ENCODE assay signal across 9 mouse cellular contexts in genomic region chr5:65950679-65951512, GRCm38 (mm10). TPM values are rescaled to one million over a fixed set of nuclear protein-coding genes. Genes with fewer than 3 reads are reported as not detected.
DNase-seq lines count a peak whose midpoint lies in the region; ATAC-seq and TF ChIP-seq lines count a peak whose summit lies in the region.
"Had no signal": no experiment of that assay in that cellular context is flagged by ENCODE, and none has a peak within 500 bp of the region (broad histone marks: within the 10 kb centered on the region; RNA-seq: fewer than 3 reads in every experiment).

No protein-coding gene starts in this region.

- H3K4me2 ChIP-seq in kidney, embryonic 14.5 days (replicated peaks; ENCODE audit: low read depth, low read length), result peak overlapping the region; percentile 18; the same call in 1 of the 2 replicates
- peak overlapping the region; percentile 48 for H3K4me2 ChIP-seq in hindbrain, embryonic 13.5 days

- no peak for DNase-seq in kidney, adult 18-20 months
- DNase-seq in thymus, adult 2 months, result peak; percentile 65
- no peak for DNase-seq in ovary, adult 18-20 months (ENCODE audit: low spot score)
- no peak for DNase-seq in adrenal gland, adult 2 months

- ATAC-seq in kidney, embryonic 14.5 days (ENCODE audit: low FRiP score, low TSS enrichment), result no peak
- peak; percentile 50 for ATAC-seq in common myeloid progenitor, adult 5-6 weeks (replicated peaks; ENCODE audit: low read depth, poor library complexity, severe bottlenecking)
- peak; percentile 68 for ATAC-seq in hindbrain, embryonic 13.5 days (ENCODE audit: low FRiP score)
- ATAC-seq in megakaryocyte, adult 5-6 weeks (ENCODE audit: poor library complexity, severe bottlenecking), result peak; percentile 51; the same call in 1 of the 2 replicates

- H3K9ac ChIP-seq in kidney, embryonic 14.5 days (ENCODE audit: low read depth, low read length), result no peak overlapping the region
- H3K9ac ChIP-seq in hindbrain, embryonic 13.5 days, result peak overlapping the region; percentile 49; the same call in 1 of the 2 replicates

- no peak for TF ChIP-seq CTCF in thymus, adult 2 months (IDR thresholded peaks at IDR 0.05; ENCODE audit: borderline replicate concordance, control insufficient read depth, extremely low read depth, insufficient read depth, low read length, poor library complexity)

- peak overlapping the region; percentile 48; the same call in 1 of the 2 replicates for H3K27ac ChIP-seq in kidney, embryonic 14.5 days (ENCODE audit: low read depth, low read length)
- H3K27ac ChIP-seq in hindbrain, embryonic 13.5 days, result peak overlapping the region; percentile 95
- H3K27ac ChIP-seq in thymus, adult 2 months (ENCODE audit: control insufficient read depth, insufficient read depth, low read length), result peak overlapping the region; percentile 67

- H3K27me3 ChIP-seq in kidney, embryonic 14.5 days (ENCODE audit: control insufficient read depth, insufficient read depth, low read length), result no peaks in the 10 kb centered on the region
- no peaks in the 10 kb centered on the region for H3K27me3 ChIP-seq in hindbrain, embryonic 13.5 days
- no peaks in the 10 kb centered on the region for H3K27me3 ChIP-seq in thymus, adult 2 months (ENCODE audit: control insufficient read depth, insufficient read depth, low read length)

- no peaks in the 10 kb centered on the region; the same call in 1 of the 2 replicates for H3K4me1 ChIP-seq in kidney, embryonic 14.5 days (ENCODE audit: control insufficient read depth, insufficient read depth, low read length)
- H3K4me1 ChIP-seq in hindbrain, embryonic 13.5 days (replicated peaks), result peaks cover 26% of the 10 kb centered on the region
- H3K4me1 ChIP-seq in thymus, adult 2 months (replicated peaks; ENCODE audit: control insufficient read depth, insufficient read depth, low read length), result peaks cover 41% of the 10 kb centered on the region

- H3K4me3 ChIP-seq in kidney, embryonic 14.5 days (ENCODE audit: low read length), result no peak overlapping the region
- H3K4me3 ChIP-seq in hindbrain, embryonic 13.5 days, result 0 out of 2 replicates have a peak overlapping the region, but pooled peaks have one; percentile 0
- H3K4me3 ChIP-seq in thymus, adult 2 months (ENCODE audit: control insufficient read depth, insufficient read depth, low read length), result no peak overlapping the region

- TF ChIP-seq POLR2A in thymus, adult 2 months (IDR thresholded peaks at IDR 0.05; ENCODE audit: control insufficient read depth, extremely low read depth, insufficient read depth, low read length, poor library complexity), result no peak

- WGBS in kidney, embryonic 14.5 days, result 58% methylated on average over 18 of the region's 18 CpGs
- WGBS in hindbrain, embryonic 13.5 days, result 34% methylated on average over 18 of the region's 18 CpGs
- 66% methylated on average over 18 of the region's 18 CpGs for whole genome bisulfite sequencing in thymus, adult 2 months

- no peaks in the 10 kb centered on the region for H3K9me3 ChIP-seq in kidney, embryonic 14.5 days (ENCODE audit: control insufficient read depth, low read length)
- no peaks in the 10 kb centered on the region for H3K9me3 ChIP-seq in hindbrain, embryonic 13.5 days

- no peaks in the 10 kb centered on the region for H3K36me3 ChIP-seq in kidney, embryonic 14.5 days (ENCODE audit: control insufficient read depth, insufficient read depth, low read length)
- no peaks in the 10 kb centered on the region for H3K36me3 ChIP-seq in hindbrain, embryonic 13.5 days
- H3K36me3 ChIP-seq in thymus, adult 2 months (ENCODE audit: control insufficient read depth, insufficient read depth, low read length), result no peaks in the 10 kb centered on the region

RNA-seq across cellular contexts. Expression of gene Chrna9, which starts 16.2 kb away (rescaled TPM):
- polyA plus RNA-seq in kidney, embryonic 14.5 days (2014; fragmentation: Nextera tagmentation; extraction: Ambion mirVana), result 0.53 and 0.71 TPM in 2 replicates
- not detected in 2 replicates for total RNA-seq in common myeloid progenitor, adult 5-6 weeks (2017)
- 0.14 TPM in 1 of 2 replicates, not detected in the other for polyA plus RNA-seq in hindbrain, embryonic 13.5 days (2015; fragmentation: Nextera tagmentation; extraction: Ambion mirVana)
- total RNA-seq in megakaryocyte, adult 5-6 weeks (2015), result not detected in 2 replicates
- total RNA-seq in megakaryocyte, adult 5-6 weeks (2017), result not detected in 2 replicates
- polyA plus RNA-seq in thymus, adult 2 months (2012; rRNA removed), result 212 and 251 TPM in 2 replicates
- total RNA-seq in adrenal gland, adult 2 months (2021), result not detected
- not detected in 2 replicates for polyA plus RNA-seq in adrenal gland, adult 2 months (2012; rRNA removed)
- polyA plus RNA-seq: stomach, embryonic 14.5 days had no signal

RNA-seq across cellular contexts. Expression of gene 9130230L23Rik, which starts 53.2 kb away (rescaled TPM):
- polyA plus RNA-seq in kidney, embryonic 14.5 days (2014; fragmentation: Nextera tagmentation; extraction: Ambion mirVana), result 0.38 and 0.40 TPM in 2 replicates
- 0.41 TPM in 1 of 2 replicates, not detected in the other for total RNA-seq in common myeloid progenitor, adult 5-6 weeks (2017)
- 0.44 TPM in 1 of 2 replicates, not detected in the other for polyA plus RNA-seq in hindbrain, embryonic 13.5 days (2015; fragmentation: Nextera tagmentation; extraction: Ambion mirVana)
- total RNA-seq in megakaryocyte, adult 5-6 weeks (2015), result 0.40 TPM in 1 of 2 replicates, not detected in the other
- total RNA-seq in megakaryocyte, adult 5-6 weeks (2017), result 0.22 and 2.0 TPM in 2 replicates
- polyA plus RNA-seq in thymus, adult 2 months (2012; rRNA removed), result 0.08 and 0.35 TPM in 2 replicates
- total RNA-seq in adrenal gland, adult 2 months (2021), result 1 to 10 TPM in 1 of 2 experiments, not detected in 1; 2.5 TPM
- 0.08 and 0.24 TPM in 2 replicates for polyA plus RNA-seq in adrenal gland, adult 2 months (2012; rRNA removed)

Comparison
In these comparisons a context has a peak if more than half of its experiments do, and no peak if none do; other contexts are left out.
1. RNA of gene Chrna9, which starts 16.2 kb away (polyA plus RNA-seq): 212 to 251 TPM in thymus, adult 2 months; 0.53 to 0.71 TPM in kidney, embryonic 14.5 days, not detected in adrenal gland, adult 2 months and 0.14 TPM in hindbrain, embryonic 13.5 days; every median in the first group is over 100 times any median in the second.
2. Peak in every context shown above with its lines, with median percentiles within 50 percentile points of each other: H3K27ac ChIP-seq.